Mouse (Mus musculus) embryonic facial prominence, embryonic 15.5 days (tissue): ENCODE measurements around the gene Gm7929. TPM values are rescaled to one million over a fixed set of nuclear protein-coding genes. Genes with fewer than 3 reads are reported as not detected.
"Not testable (repeated sequence)": the region's sequence is repeated elsewhere in the genome, so short reads cannot be mapped to it uniquely, and the experiment has no call there.

ENCODE experiments used
- ATAC-seq: fragments of 200-750 bp; cut with Nextera tagmentation; 2 replicates; pipeline ENCODE4 v1.8.0; 2017; ENCODE audit warnings: low read depth, moderate TSS enrichment; ENCODE audit not compliant: insufficient number of reproducible peaks, low FRiP score, low TSS enrichment
- H3K27ac ChIP-seq: fragments of 300-500 bp; sonication (generic); replicated peaks from 2 replicates; pipeline ENCODE4 v1.5.1; 2015; ENCODE audit warnings: mild to moderate bottlenecking, inconsistent platforms
- H3K27me3 ChIP-seq: fragments of 300-500 bp; sonication (generic); 2 replicates; pipeline ENCODE4 v1.6.1; 2015; ENCODE audit warnings: inconsistent platforms
- H3K36me3 ChIP-seq: fragments of 300-500 bp; sonication (generic); 2 replicates; pipeline ENCODE4 v1.6.1; 2015; ENCODE audit warnings: mild to moderate bottlenecking, inconsistent platforms
- H3K4me1 ChIP-seq: fragments of 300-500 bp; sonication (generic); 2 replicates; pipeline ENCODE4 v1.6.1; 2015; ENCODE audit warnings: inconsistent platforms
- H3K4me2 ChIP-seq: fragments of 300-500 bp; sonication (generic); replicated peaks from 2 replicates; pipeline ENCODE4 v1.6.1; 2015; ENCODE audit warnings: mild to moderate bottlenecking, inconsistent platforms
- H3K4me3 ChIP-seq: fragments of 300-500 bp; sonication (generic); replicated peaks from 2 replicates; pipeline ENCODE4 v1.5.1; 2015; ENCODE audit warnings: mild to moderate bottlenecking, inconsistent platforms
- H3K9ac ChIP-seq: fragments of 300-500 bp; sonication (generic); 2 replicates; pipeline ENCODE4 v1.6.1; 2015; ENCODE audit warnings: inconsistent platforms
- H3K9me3 ChIP-seq: fragments of 300-500 bp; sonication (generic); replicated peaks from 2 replicates; pipeline ENCODE4 v1.6.1; 2016; ENCODE audit warnings: inconsistent platforms
- WGBS: fragments of 180-500 bp; shearing (Covaris S2); methylation state at CpG from one replicate; pipeline ENCODE4 v1.1.7; 2015; 5-methylcytosine and 5-hydroxymethylcytosine counted together
- polyA plus RNA-seq: library from polyadenylated mRNA; unstranded; fragments of >200 nt; fragmentation: Nextera tagmentation; extraction: Ambion mirVana; gene quantifications from 2 replicates; pipeline ENCODE4 v1.2.1, GENCODE M21; 2015

Gm7929 gene
- polyA plus RNA-seq: not detected in 2 replicates

GRCm38 (mm10) chr14:41750514-41750913 lies at the start of gene Gm7929:
TSS of gene Gm7929 (minus strand) at chr14:41750614.
- H3K4me3 ChIP-seq, H3K9ac ChIP-seq, H3K4me1 ChIP-seq, H3K27me3 ChIP-seq, H3K27ac ChIP-seq, H3K4me2 ChIP-seq, H3K36me3 ChIP-seq, H3K9me3 ChIP-seq, ATAC-seq: not testable (repeated sequence)
- 80% methylated on average over 1 of the region's 1 CpGs for WGBS

GRCm38 (mm10) chr14:41772341-41772740 lies 21.9 kb upstream of the Gm7929 start, which contains the start of gene Gm47189:
TSS of gene Gm47189 (minus strand) at chr14:41772441.
- not testable (repeated sequence) for H3K36me3 ChIP-seq, H3K9me3 ChIP-seq, H3K4me2 ChIP-seq, H3K4me3 ChIP-seq, H3K4me1 ChIP-seq, H3K9ac ChIP-seq, H3K27me3 ChIP-seq, H3K27ac ChIP-seq, ATAC-seq

- not testable (repeated sequence) for H3K4me1 ChIP-seq, H3K9me3 ChIP-seq, H3K36me3 ChIP-seq, H3K4me2 ChIP-seq, ATAC-seq, H3K9ac ChIP-seq, H3K4me3 ChIP-seq, H3K27me3 ChIP-seq, H3K27ac ChIP-seq
- 94% methylated on average over 3 of the region's 3 CpGs for WGBS
Measured at GRCm38 (mm10) chr14:41755931-41756330, 5.5 kb upstream of the Gm7929 start.

- H3K4me3 ChIP-seq, H3K9me3 ChIP-seq, H3K9ac ChIP-seq, H3K4me1 ChIP-seq, H3K27ac ChIP-seq, H3K27me3 ChIP-seq, H3K4me2 ChIP-seq, ATAC-seq, H3K36me3 ChIP-seq: not testable (repeated sequence)
- WGBS: 75% methylated on average over 17 of the region's 17 CpGs
Measured at GRCm38 (mm10) chr14:41723437-41723836, 27.0 kb downstream of the Gm7929 start.

GRCm38 (mm10) chr14:41717180-41717579 lies 33.2 kb downstream of the Gm7929 start:
- H3K36me3 ChIP-seq, H3K27ac ChIP-seq, H3K4me3 ChIP-seq, H3K4me1 ChIP-seq, H3K4me2 ChIP-seq, H3K27me3 ChIP-seq, H3K9ac ChIP-seq, H3K9me3 ChIP-seq, ATAC-seq: not testable (repeated sequence)
- WGBS: 84% methylated on average over 1 of the region's 1 CpGs

GRCm38 (mm10) chr14:41701785-41702184 lies 48.6 kb downstream of the Gm7929 start, which contains the start of gene Gm8068:
TSS of gene Gm8068 (minus strand) at chr14:41701885.
- not testable (repeated sequence) for H3K9ac ChIP-seq, ATAC-seq, H3K27me3 ChIP-seq, H3K4me2 ChIP-seq, H3K4me3 ChIP-seq, H3K9me3 ChIP-seq, H3K27ac ChIP-seq, H3K36me3 ChIP-seq, H3K4me1 ChIP-seq
- WGBS: no CpG with 5 or more reads among the region's 3 CpGs

Other genes starting within 250 kb of the Gm7929 start
- not detected in 2 replicates for gene Gm7970, start 195.0 kb downstream of the Gm7929 start, polyA plus RNA-seq
- not detected in 2 replicates for gene 1700049E17Rik2, start 177.4 kb downstream of the Gm7929 start, polyA plus RNA-seq
- not detected in 2 replicates for gene Gm3072, start 126.0 kb downstream of the Gm7929 start, polyA plus RNA-seq
- gene Gm3676, start 104.1 kb downstream of the Gm7929 start, polyA plus RNA-seq: not detected in 2 replicates
- not detected in 2 replicates for gene Gm8068, start 48.7 kb downstream of the Gm7929 start, polyA plus RNA-seq
- not detected in 2 replicates for gene Gm47189, start 21.8 kb upstream of the Gm7929 start, polyA plus RNA-seq
- gene Gm7980, start 156.7 kb upstream of the Gm7929 start, polyA plus RNA-seq: not detected in 2 replicates
- gene 1700049E17Rik1, start 174.3 kb upstream of the Gm7929 start, polyA plus RNA-seq: not detected in 2 replicates
- gene 1700024B05Rik, start 193.4 kb upstream of the Gm7929 start, polyA plus RNA-seq: not detected in 2 replicates
- gene Gm6401, start 217.3 kb upstream of the Gm7929 start, polyA plus RNA-seq: not detected in 2 replicates
- gene Gm3543, start 232.7 kb upstream of the Gm7929 start, polyA plus RNA-seq: 0.76 TPM in 1 of 2 replicates, not detected in the other